Mouse (Mus musculus) kidney, embryonic 16.5 days (tissue): ENCODE results near the gene Zfyve1. TPM values are rescaled to one million over a fixed set of nuclear protein-coding genes. Genes with fewer than 3 reads are reported as not detected.
A peak's percentile ranks its signal among the peaks of the same experiment; 100 is the strongest.
"Not testable (repeated sequence)": the region's sequence is repeated elsewhere in the genome, so short reads cannot be mapped to it uniquely, and the experiment has no call there.

ENCODE experiments used
- ATAC-seq: fragments of 200-750 bp; cut with Nextera tagmentation; 2 replicates; pipeline ENCODE4 v1.8.0; 2017; ENCODE audit warnings: moderate TSS enrichment; ENCODE audit not compliant: low FRiP score, low TSS enrichment
- H3K27ac ChIP-seq: fragments of 300-500 bp; sonication (generic); 2 replicates; pipeline ENCODE4 v1.5.1; 2014; ENCODE audit warnings: low read length
- H3K27me3 ChIP-seq: fragments of 300-500 bp; sonication (generic); 2 replicates; pipeline ENCODE4 v1.6.1; 2014; ENCODE audit warnings: low read length, control low read depth, mixed read lengths; ENCODE audit not compliant: insufficient read depth
- H3K36me3 ChIP-seq: fragments of 300-500 bp; sonication (generic); 2 replicates; pipeline ENCODE4 v1.6.1; 2014; ENCODE audit warnings: low read length, control low read depth, mixed read lengths; ENCODE audit not compliant: insufficient read depth
- H3K4me1 ChIP-seq: fragments of 300-500 bp; sonication (generic); 2 replicates; pipeline ENCODE4 v1.6.1; 2014; ENCODE audit warnings: low read length, control low read depth, mixed read lengths; ENCODE audit not compliant: insufficient read depth
- H3K4me2 ChIP-seq: fragments of 300-500 bp; sonication (generic); replicated peaks from 2 replicates; pipeline ENCODE4 v1.6.1; 2014; ENCODE audit warnings: low read depth, low read length
- H3K4me3 ChIP-seq: fragments of 300-500 bp; sonication (generic); 2 replicates; pipeline ENCODE4 v1.5.1; 2014; ENCODE audit warnings: mild to moderate bottlenecking, low read length
- H3K9ac ChIP-seq: fragments of 300-500 bp; sonication (generic); replicated peaks from 2 replicates; pipeline ENCODE4 v1.6.1; 2014; ENCODE audit warnings: low read length
- H3K9me3 ChIP-seq: fragments of 300-500 bp; sonication (generic); 2 replicates; pipeline ENCODE4 v1.6.1; 2016; ENCODE audit warnings: low read length, control low read depth
- WGBS: fragments of 180-500 bp; shearing (Covaris S2); extraction: QIAGEN DNeasy Blood & Tissue Kit; methylation state at CpG from one replicate; pipeline ENCODE4 v1.1.7; 2014; 5-methylcytosine and 5-hydroxymethylcytosine counted together
- polyA plus RNA-seq: library from polyadenylated mRNA; unstranded; fragments of >200 nt; fragmentation: Nextera tagmentation; extraction: Ambion mirVana; gene quantifications from 2 replicates; pipeline ENCODE4 v1.2.1, GENCODE M21; 2015

Zfyve1 gene
- polyA plus RNA-seq, result 20.8 and 23.6 TPM in 2 replicates

DNA sequence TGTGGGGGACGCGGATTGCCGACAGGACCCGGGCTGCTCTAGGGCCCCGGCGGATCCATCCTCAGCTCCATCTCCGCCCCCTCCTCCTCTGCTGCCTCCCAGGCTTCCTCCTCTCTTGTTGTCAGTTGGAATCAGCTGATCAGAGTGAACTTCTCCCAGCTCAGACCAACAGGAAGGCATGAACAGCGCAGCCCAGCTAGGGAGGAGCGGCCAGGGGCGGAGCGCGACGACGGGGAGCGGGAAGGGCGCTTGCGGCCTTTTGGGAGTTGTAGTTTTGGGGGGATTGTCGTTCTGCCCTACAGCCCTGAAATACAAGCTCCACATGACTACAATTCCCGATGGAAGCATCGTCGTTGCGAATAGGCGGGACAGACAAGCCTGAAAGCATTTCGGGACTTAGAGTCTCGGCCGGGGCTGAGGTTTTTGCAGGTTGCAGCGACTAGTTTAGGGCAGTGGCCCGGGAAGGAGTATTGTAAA is at the start of gene Zfyve1:
Gene Zfyve1, minus strand, starts transcription at position 198 of the 477 bp plus-strand sequence.
- WGBS, result under 1% methylated on average over 27 of the region's 28 CpGs
- H3K9me3 ChIP-seq, result no peaks in the 10 kb centered on the region
- peaks cover 21% of the 10 kb centered on the region for H3K36me3 ChIP-seq
- no peaks in the 10 kb centered on the region for H3K27me3 ChIP-seq
- H3K4me2 ChIP-seq, result peak within 1 kb of the TSS; percentile 59
- peak within 1 kb of the TSS; percentile 72 for H3K4me3 ChIP-seq
- H3K9ac ChIP-seq, result peak within 1 kb of the TSS; percentile 82
- H3K27ac ChIP-seq, result peak within 1 kb of the TSS; percentile 81
- peaks cover 12% of the 10 kb centered on the region for H3K4me1 ChIP-seq
- ATAC-seq, result peak; percentile 99

DNA sequence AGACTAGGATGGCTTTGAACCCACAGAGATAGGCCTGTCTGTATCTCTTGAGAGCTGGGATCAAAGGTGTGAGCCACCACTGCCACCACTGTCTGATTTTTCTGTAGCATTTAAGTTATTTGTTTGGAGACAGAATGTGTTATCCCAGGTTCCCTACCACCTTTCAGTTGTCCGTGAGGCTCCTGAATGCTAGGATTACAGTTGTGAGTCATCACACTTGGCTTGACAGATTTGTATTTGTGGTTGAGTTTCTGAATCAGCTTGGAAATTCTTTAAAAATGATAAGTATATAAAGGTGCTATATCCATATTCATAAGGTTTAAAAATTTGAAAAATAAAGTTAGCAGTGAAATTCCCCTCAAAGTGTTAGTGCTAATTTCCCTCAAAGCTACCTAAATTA is 46.1 kb upstream of the Zfyve1 start:
- ATAC-seq, result no peak
- Histone ChIP-seq H3K27me3 (no peaks in the 10 kb centered on the region), H3K9ac (no peak overlapping the region), H3K4me3 (no peak overlapping the region), H3K4me2 (no peak overlapping the region), H3K27ac (no peak overlapping the region), H3K9me3 (no peaks in the 10 kb centered on the region), H3K36me3 (peaks cover 42% of the 10 kb centered on the region), H3K4me1 (no peaks in the 10 kb centered on the region)
- WGBS, result 85% methylated on average over 1 of the region's 1 CpGs

DNA sequence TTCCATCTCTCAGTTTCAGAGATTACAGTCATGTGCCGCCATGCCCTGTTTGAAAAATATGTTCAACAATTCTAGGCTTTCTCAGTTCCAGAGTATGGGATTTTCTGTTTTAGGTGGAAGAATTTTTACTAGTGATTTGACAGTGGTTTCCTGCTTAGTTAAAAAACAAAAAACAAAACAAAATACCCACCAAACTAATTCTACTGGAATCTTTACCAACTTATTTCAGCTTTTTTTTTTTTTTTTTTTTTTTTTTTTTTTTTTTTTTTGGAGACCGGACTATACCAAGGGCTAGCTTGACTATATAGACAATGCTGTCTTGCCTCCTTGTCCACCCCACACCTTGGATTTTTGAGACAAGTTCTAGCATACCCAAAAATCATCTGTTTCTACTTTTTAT is 44.2 kb upstream of the Zfyve1 start:
- Histone ChIP-seq H3K4me3 (no peak overlapping the region), H3K4me1 (no peaks in the 10 kb centered on the region), H3K27ac (no peak overlapping the region), H3K9ac (no peak overlapping the region), H3K27me3 (no peaks in the 10 kb centered on the region), H3K36me3 (peaks cover 50% of the 10 kb centered on the region), H3K4me2 (no peak overlapping the region), H3K9me3 (no peaks in the 10 kb centered on the region)
- WGBS, result 89% methylated on average over 2 of the region's 2 CpGs
- ATAC-seq, result no peak

DNA sequence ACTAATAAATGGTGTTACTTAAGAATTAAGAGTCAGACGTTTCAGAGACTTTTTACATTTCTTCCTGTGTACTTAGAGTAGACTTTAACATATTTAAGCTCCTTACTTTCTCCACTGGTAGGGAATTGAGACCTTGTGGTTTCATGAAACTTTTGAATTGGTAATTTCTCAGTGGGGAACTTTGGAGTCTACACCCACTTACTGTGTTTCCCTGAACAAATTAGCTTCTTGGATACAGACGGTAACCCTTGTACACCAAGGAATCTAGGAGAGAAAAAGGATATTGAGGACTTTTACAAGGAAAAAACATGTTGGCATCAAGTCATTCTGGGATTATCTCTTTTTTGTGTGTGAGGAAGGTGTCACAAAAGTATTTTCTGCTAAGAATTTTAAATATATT is 36.8 kb upstream of the Zfyve1 start:
- no peak overlapping the region for H3K9ac ChIP-seq
- H3K4me3 ChIP-seq, result no peak overlapping the region
- WGBS, result 45% methylated on average over 2 of the region's 2 CpGs

DNA sequence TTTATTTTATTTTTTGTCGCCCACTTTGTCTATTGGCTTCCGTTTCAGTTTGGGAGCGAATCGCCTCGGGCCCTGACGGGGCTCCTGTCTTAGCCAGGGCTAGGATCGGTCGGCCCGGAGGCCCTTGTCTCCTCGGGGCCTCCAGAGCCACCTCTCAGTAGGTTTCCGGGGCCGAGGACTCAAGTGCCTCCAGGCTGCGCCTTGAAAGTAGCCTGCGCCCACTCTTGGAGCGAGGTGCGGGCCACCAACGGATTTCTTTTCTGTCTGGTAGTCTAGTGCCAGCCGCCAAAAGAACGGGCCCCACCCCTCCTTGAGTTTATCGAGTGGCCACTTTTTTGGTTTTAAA is 35.6 kb upstream of the Zfyve1 start:
- H3K36me3 ChIP-seq, result peaks cover 17% of the 10 kb centered on the region
- peak; percentile 53 for ATAC-seq
- H3K27ac ChIP-seq, result peak overlapping the region; percentile 94
- H3K4me1 ChIP-seq, result peaks cover 6% of the 10 kb centered on the region
- WGBS, result 0% methylated on average over 20 of the region's 20 CpGs
- peak overlapping the region; percentile 69 for H3K4me2 ChIP-seq
- H3K9ac ChIP-seq, result peak overlapping the region; percentile 99
- no peaks in the 10 kb centered on the region for H3K9me3 ChIP-seq
- no peaks in the 10 kb centered on the region for H3K27me3 ChIP-seq
- H3K4me3 ChIP-seq, result peak overlapping the region; percentile 99

More for the DNA sequence above, 36.8 kb upstream of the Zfyve1 start:
- Histone ChIP-seq H3K9me3 (no peaks in the 10 kb centered on the region), H3K36me3 (peaks cover 19% of the 10 kb centered on the region), H3K4me1 (peaks cover 6% of the 10 kb centered on the region), H3K27me3 (no peaks in the 10 kb centered on the region), H3K4me2 (peak overlapping the region; percentile 33), H3K27ac (no peak overlapping the region)
- no peak for ATAC-seq

DNA sequence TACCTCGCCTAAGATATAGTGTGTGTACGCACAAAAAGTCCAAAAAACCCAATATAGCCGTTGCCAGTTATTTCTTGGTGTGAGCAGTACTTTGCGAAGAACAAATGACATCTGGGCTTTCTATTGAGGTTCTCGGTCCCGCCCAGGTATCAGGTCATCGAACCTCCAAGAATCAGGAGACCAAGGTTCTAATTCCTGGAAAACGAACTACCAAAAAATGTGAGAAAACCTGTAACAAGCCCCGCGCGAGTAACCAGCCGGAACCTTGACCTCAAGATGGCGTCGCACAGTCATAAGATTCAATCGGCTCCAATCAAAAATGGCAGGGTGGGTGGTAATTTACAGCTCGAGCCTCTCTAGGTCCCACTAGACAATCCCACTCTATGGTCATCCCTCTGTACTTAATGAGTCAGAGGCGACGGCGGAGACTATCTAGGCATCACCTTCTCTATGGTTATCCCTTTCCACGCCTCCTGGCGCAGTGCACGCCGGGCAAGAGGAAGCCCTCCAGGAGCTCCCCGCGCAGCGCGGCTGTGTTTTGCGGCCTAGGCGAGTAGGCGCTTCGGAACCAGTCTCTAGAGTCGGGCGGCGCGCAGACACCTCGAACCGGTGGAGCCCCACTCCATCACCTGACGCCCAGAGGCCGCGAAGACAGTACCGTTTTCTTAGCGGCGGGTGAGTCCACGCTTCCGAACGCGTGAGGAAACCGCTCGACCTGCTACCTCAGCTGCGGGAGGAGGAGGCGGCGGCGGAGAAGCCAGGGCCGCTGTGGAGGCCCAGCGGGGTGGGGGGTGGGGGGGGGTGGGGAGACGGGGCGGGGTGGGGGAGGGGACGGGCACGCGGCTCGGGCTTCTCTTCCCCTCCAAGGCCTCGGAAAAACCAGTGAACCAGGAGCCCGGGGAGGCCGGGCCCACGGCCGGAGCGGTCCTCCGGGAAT is 35.0 kb upstream of the Zfyve1 start:
- peak overlapping the region; percentile 96 for H3K27ac ChIP-seq
- peak; percentile 100 for ATAC-seq
- peak overlapping the region; percentile 99 for H3K9ac ChIP-seq
- H3K36me3 ChIP-seq, result peaks cover 10% of the 10 kb centered on the region
- WGBS, result under 1% methylated on average over 47 of the region's 68 CpGs
- H3K4me1 ChIP-seq, result peaks cover 6% of the 10 kb centered on the region
- H3K4me2 ChIP-seq, result peak overlapping the region; percentile 78
- H3K27me3 ChIP-seq, result no peaks in the 10 kb centered on the region
- H3K9me3 ChIP-seq, result no peaks in the 10 kb centered on the region
- H3K4me3 ChIP-seq, result peak overlapping the region; percentile 99

DNA sequence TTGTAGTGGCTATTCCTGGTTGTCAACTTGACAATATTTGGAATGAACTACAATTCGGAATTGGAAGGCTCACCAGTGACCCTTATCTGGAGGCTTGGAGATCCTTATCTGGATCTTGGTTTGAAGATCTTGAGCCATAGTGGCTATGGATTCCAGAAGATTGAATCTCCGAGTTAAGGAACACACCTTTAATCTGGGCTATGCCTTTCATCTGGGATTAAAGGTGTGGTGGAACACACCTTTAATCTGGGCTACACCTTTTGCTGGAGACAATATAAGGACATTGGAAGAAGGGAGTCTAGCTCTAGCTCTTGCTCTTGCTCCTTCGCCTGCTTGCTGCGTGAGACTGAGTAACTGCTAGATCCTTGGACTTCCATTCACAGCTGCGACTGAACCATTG is 33.9 kb upstream of the Zfyve1 start, which contains the start of gene Rbm25:
Gene Rbm25, plus strand, starts transcription at position 301 of the 400 bp plus-strand sequence.
- H3K36me3 ChIP-seq, H3K27me3 ChIP-seq, H3K9me3 ChIP-seq, ATAC-seq, H3K4me1 ChIP-seq: not testable (repeated sequence)
- H3K9ac ChIP-seq, result peak within 1 kb of the TSS; percentile 99
- peak within 1 kb of the TSS; percentile 78 for H3K4me2 ChIP-seq
- peak within 1 kb of the TSS; percentile 99 for H3K4me3 ChIP-seq
- no CpG with 5 or more reads among the region's 5 CpGs for WGBS
- peak within 1 kb of the TSS; percentile 96 for H3K27ac ChIP-seq

DNA sequence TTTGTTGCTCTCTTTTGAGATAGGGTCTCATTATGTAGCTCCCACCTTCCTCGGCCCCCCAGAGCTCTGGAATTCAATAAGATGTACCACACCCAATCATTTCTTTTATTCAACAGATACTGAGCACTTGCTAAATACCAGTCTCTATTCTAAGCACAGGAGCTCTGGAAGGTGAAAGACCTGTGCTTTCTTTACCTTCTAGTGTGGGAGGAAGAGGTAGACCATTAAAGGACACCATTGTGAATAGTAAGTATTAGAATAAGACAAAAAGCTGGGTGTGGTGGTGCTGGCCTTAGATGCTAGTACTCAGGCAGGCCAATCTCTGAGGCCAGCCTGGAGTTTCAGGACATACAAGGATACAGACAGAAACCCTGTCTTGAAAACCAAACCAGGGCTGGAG is 27.3 kb upstream of the Zfyve1 start:
- Histone ChIP-seq H3K4me3 (no peak overlapping the region), H3K9ac (no peak overlapping the region), H3K36me3 (no peaks in the 10 kb centered on the region), H3K9me3 (no peaks in the 10 kb centered on the region), H3K4me1 (no peaks in the 10 kb centered on the region), H3K27me3 (no peaks in the 10 kb centered on the region), H3K27ac (no peak overlapping the region), H3K4me2 (no peak overlapping the region)
- 83% methylated on average over 1 of the region's 1 CpGs for WGBS
- no peak for ATAC-seq

DNA sequence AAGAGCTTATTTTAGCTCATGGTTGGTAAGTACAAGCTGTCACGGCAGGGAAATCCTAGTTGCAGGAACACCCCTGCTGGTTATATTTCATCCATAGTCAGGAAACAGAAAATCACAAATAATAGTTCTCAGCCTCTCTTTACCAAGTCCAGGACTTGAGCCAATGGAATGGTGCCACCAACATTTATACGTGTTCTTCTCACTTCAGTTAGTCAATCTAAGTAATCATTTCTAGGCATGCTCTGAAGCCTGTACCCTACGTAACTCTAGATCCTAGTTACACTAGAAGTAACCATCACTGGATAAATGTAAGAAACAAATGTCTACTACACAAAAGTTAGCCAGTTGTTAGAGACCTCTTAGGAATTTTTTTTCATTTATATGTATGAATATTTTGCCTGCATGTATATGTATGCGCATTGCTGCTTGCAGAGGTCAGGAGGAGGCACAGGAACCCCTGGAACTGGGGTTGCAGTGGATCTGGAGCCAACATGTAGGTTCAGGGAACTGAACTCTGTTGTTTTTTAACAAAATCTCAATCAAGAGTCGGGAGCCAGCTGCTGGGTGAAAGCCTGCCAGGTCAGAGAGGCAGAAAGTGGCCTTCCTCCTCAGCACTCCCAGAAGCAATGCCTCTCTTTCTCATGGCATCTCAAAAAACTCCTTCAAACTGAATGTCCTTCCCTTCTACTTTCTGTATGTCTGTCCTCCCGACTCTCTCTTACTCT is 25.2 kb upstream of the Zfyve1 start:
- no peak overlapping the region for H3K27ac ChIP-seq
- no peaks in the 10 kb centered on the region for H3K36me3 ChIP-seq
- no peaks in the 10 kb centered on the region for H3K9me3 ChIP-seq
- H3K27me3 ChIP-seq, result no peaks in the 10 kb centered on the region
- H3K4me3 ChIP-seq, result no peak overlapping the region
- no peak overlapping the region for H3K9ac ChIP-seq
- 70% methylated on average over 6 of the region's 6 CpGs for WGBS
- H3K4me2 ChIP-seq, result no peak overlapping the region
- no peak for ATAC-seq
- no peaks in the 10 kb centered on the region for H3K4me1 ChIP-seq
